Mouse (Mus musculus): ENCODE results near the gene Alkbh1.

Gene Alkbh1

GRCm38 (mm10) chr12:87419974-87420485, 23.8 kb downstream of the Alkbh1 start:
- no peak for DNase-seq (ENCODE audit: extremely low spot score, low read depth, low spot score)

DNA sequence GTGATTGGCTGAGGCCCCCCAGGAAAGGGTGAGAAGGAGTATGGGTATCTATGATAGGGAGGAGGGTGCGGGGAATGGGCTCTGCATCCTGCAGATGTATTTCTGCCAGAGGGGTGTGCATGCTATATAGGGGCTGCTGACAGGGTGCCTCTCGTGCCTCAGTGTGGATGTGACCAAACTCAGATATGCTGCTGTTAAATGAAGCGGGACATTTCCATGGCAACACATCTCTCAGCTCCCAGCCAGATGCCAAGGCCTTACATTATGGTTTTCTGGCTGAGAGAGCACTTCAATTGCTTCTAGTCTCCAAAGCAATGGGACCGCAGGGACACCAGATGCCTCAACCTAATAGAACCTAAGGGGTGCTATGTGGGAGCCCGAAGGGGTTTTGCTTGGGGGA, 24.9 kb downstream of the Alkbh1 start:
- no peak for DNase-seq (ENCODE audit: extremely low spot score, low read depth, low spot score)

GRCm38 (mm10) chr12:87416690-87417089, 27.1 kb downstream of the Alkbh1 start:
- DNase-seq (ENCODE audit: extremely low spot score, low read depth, low spot score): peak; percentile 39

GRCm38 (mm10) chr12:87415358-87415757, 28.5 kb downstream of the Alkbh1 start:
- no peak for DNase-seq (ENCODE audit: extremely low spot score, low read depth, low spot score)

- DNase-seq (ENCODE audit: extremely low spot score, low read depth, low spot score): no peak
Observed at GRCm38 (mm10) chr12:87413179-87413790, 30.5 kb downstream of the Alkbh1 start.

GRCm38 (mm10) chr12:87410999-87411398, 32.8 kb downstream of the Alkbh1 start:
- no peak for DNase-seq (ENCODE audit: extremely low spot score, low read depth, low spot score)

DNA sequence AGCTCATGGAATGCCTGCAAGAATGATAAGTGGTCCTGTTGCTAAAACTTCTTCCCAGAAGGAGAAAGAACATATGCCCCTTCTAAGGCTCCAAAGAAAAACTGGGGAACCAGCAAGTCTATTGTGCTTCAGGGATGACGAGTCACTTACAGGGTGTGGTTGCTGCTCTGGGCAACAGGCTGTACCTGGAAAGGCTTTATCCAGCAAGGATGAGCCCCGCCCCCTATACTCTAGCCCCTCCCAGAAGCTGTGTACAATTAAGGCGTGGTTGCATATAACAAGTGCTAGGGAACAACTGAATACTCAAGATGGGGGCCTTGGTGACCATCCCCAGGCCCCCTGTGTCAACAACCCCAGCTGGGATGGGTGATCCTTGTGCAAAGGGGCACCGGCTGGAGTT, 34.7 kb downstream of the Alkbh1 start:
- no peak for DNase-seq (ENCODE audit: extremely low spot score, low read depth, low spot score)

- DNase-seq (ENCODE audit: extremely low spot score, low read depth, low spot score): no peak
Observed at GRCm38 (mm10) chr12:87407869-87408605, 35.8 kb downstream of the Alkbh1 start.

DNA sequence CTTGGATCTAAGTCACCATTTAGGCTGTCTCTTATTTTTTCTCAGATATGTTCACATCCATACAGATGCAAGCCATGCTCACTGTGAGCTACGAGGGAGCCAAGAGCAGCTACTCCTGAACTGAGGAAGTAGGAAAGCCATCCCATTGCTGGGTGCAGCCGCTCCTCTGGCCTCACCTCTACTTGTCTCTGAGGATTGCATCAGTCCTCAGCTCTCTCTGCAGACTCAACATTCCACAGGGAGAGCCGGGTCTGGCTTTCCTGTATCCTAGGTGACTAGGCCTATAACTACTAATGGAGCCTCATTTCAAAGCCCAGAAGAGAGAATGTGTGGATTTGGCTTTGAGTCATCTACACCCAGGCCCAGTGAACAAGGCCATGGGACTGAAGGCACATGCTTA, 38.1 kb downstream of the Alkbh1 start:
- DNase-seq (ENCODE audit: extremely low spot score, low read depth, low spot score): no peak

- no peak for DNase-seq (ENCODE audit: extremely low spot score, low read depth, low spot score)
Observed at GRCm38 (mm10) chr12:87405165-87405564, 38.7 kb downstream of the Alkbh1 start.

DNA sequence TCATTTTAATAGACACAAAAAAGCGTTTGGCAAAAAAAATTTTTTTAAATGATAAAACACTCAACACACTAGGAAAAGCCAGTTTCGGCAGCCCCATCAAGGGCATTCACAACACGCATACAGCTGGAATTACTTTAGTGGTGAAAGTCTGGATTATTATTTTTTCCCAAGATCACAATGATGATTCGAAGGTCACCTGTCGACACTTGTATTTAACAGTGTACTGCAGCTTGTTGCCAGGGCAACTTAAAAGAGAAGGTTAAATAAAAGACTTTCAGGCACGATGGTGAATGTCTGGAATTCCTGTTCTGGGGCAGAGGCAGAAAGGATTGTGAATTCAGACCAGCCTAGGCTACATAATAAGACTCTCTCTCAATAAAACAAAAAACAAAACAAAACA, 41.9 kb downstream of the Alkbh1 start:
- no peak for DNase-seq (ENCODE audit: extremely low spot score, low read depth, low spot score)

- DNase-seq (ENCODE audit: extremely low spot score, low read depth, low spot score): no peak
Observed at GRCm38 (mm10) chr12:87399119-87399819, 44.5 kb downstream of the Alkbh1 start.

- no peak for DNase-seq (ENCODE audit: extremely low spot score, low read depth, low spot score)
Observed at GRCm38 (mm10) chr12:87397811-87398417, 45.9 kb downstream of the Alkbh1 start.

GRCm38 (mm10) chr12:87397126-87397525, 46.7 kb downstream of the Alkbh1 start:
- DNase-seq (ENCODE audit: extremely low spot score, low read depth, low spot score): no peak

DNA sequence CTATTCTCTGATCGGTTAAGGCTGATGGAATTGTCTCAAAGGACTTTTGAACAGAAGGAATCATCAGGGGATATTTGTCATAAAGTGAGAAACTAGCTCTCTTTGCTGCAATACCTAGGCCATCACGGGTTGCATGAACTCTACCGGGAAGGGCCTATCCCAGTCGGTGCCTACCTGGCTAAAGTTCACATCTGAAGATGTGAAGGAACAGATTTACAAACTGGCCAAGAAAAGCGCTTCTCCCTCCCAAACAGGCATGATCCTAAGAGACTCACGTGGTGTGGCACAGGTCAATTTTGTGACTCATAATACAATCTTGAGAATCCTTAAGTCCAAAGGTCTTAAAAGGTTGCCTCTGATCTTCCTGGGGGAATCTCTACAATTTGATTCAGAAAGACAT, 49.5 kb downstream of the Alkbh1 start:
- no peak for DNase-seq (ENCODE audit: extremely low spot score, low read depth, low spot score)

DNA sequence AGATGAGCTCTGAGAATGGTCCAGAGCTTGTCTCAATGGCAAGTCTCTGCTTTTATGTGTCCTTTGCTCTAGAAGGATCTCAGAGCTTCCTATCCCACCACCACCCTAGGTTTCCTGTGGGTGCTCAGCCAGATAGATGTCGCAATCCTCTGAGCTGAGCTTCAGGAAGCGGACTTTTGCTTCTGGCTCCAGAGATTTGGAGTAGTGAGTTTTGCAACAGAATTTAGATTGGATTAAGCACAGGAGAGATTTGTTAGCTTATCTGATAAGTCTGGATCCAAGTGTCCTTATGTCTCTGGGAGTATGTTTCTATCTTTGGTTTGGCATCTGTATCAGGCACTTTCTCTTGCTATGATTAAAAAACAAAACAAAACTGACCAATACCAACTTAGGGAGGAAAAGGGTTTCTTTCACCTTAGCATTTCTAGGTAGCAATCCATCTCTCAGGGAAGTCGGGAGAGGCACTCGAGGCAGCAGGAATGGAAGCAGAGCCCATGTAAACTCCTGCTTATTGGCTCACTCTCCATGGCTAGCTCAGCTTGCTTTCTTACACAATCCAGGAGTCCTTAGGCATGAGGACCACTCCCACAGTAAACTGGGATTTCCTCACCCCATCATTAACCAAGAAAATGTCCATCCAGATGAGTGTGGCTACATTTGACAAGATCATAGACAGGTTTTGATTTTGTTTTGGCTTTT, 50.2 kb downstream of the Alkbh1 start:
- no peak for DNase-seq (ENCODE audit: extremely low spot score, low read depth, low spot score)

GRCm38 (mm10) chr12:87391355-87391754, 52.5 kb downstream of the Alkbh1 start:
- DNase-seq (ENCODE audit: extremely low spot score, low read depth, low spot score): no peak

DNA sequence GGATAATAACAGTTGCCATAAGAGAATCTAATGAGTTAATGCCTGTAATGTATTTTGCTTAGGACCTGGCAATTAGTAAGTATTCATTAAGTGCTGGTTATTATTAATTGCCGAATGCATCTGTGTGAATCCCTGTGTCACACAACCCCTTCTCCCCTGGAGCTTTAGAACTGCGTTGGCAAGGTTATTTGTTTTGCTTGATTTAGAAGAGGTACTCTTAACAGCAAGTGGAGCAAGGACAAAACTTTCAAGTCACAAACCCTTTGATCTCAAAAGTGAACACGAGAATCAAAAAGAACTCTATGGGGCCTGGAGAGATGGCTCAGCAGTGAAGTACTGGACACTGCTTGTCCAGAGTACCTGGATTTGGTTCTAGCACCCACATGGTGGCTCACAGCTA, 54.6 kb downstream of the Alkbh1 start:
- no peak for DNase-seq (ENCODE audit: extremely low spot score, low read depth, low spot score)

- peak; percentile 99 for DNase-seq (ENCODE audit: extremely low spot score, low read depth, low spot score)
Observed at GRCm38 (mm10) chr12:87388122-87388774, 55.6 kb downstream of the Alkbh1 start, which contains the start of gene Sptlc2. Gene Sptlc2 (minus strand): TSS chr12:87388355.

All from hindlimb bud, embryonic 11.5 days (tissue).